Mouse (Mus musculus): ENCODE results near the gene Cacna1f.

DNA sequence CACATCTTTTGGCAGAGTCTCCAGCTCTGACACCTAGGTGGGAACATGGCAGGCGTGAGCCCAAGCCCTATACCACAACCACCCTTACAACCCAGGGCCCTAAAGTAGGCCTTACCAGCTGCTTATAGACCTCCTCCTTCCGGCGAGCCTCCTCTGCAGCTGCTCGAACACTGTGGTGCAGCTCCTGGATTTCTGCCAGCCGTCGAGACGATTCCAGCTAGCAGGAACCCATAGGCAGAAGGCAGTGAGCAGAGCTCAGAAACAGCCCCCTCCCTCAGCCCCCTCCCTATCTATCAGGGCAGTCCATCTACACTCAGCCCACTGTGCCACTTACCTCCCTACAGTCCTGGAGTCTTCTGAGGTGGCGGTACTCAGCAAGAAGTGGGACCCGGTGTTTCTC lies 11.5 kb upstream of the Cacna1f start:
- TF ChIP-seq CTCF (conservative IDR thresholded peaks at IDR 0.05; ENCODE audit: insufficient read depth, insufficient read length, low read depth, low read length) = no peak
- no peak for TF ChIP-seq POLR2A (IDR thresholded peaks at IDR 0.05; ENCODE audit: low read depth, low read length)

Data from kidney, adult 2 months (tissue).